Mouse (Mus musculus) frontal cortex, adult 2 months (tissue): Measurements from ENCODE around the gene Htr2b. TPM values are rescaled to one million over a fixed set of nuclear protein-coding genes. Genes with fewer than 3 reads are reported as not detected.
A peak's percentile ranks its signal among the peaks of the same experiment; 100 is the strongest.

ENCODE experiments used
- DNase-seq, 2 experiments: peaks; one replicate each; pipeline ENCODE4 v3.0.0; 2022; ENCODE audit warnings: low spot score in 1 of 2; ENCODE audit errors: extremely low spot score in 1 of 2
- polyA plus RNA-seq: library from polyadenylated mRNA; depleted of rRNA; stranded (reverse); fragments of >200 nt; gene quantifications from 2 replicates; pipeline ENCODE4 v1.2.3, GENCODE M21; 2012; rRNA removed

The Htr2b gene
- 0.04 and 0.11 TPM in 2 replicates for polyA plus RNA-seq

- peak in 1 of 2 experiments; percentile 56 for DNase-seq
These were observed at the start of gene Htr2b for GRCm38 (mm10) chr1:86111779-86112178. Htr2b (minus strand) TSS chr1:86111970.

- DNase-seq = no peak
These were observed 49.3 kb upstream of the Htr2b start for GRCm38 (mm10) chr1:86161061-86161460.

- DNase-seq = no peak
These were observed 48.7 kb upstream of the Htr2b start for GRCm38 (mm10) chr1:86160479-86160878.

GRCm38 (mm10) chr1:86160059-86160458 lies 48.3 kb upstream of the Htr2b start:
- no peak for DNase-seq

- no peak for DNase-seq
These were observed 44.8 kb upstream of the Htr2b start for GRCm38 (mm10) chr1:86156595-86156994.

- no peak for DNase-seq
These were observed 44.3 kb upstream of the Htr2b start for GRCm38 (mm10) chr1:86156075-86156474.

- DNase-seq = no peak
These were observed 43.0 kb upstream of the Htr2b start for GRCm38 (mm10) chr1:86154824-86155164.

- DNase-seq = peak; percentile 95 to 97
These were observed 42.5 kb upstream of the Htr2b start, which contains the start of gene Armc9 for GRCm38 (mm10) chr1:86154133-86154823. Armc9 (plus strand) TSS chr1:86154780.

GRCm38 (mm10) chr1:86152618-86153017 lies 40.8 kb upstream of the Htr2b start:
- no peak for DNase-seq

GRCm38 (mm10) chr1:86151376-86151775 lies 39.6 kb upstream of the Htr2b start:
- no peak for DNase-seq

- no peak for DNase-seq
These were observed 39.2 kb upstream of the Htr2b start for GRCm38 (mm10) chr1:86150929-86151328.

- peak in 1 of 2 experiments; percentile 34 for DNase-seq
These were observed 36.4 kb upstream of the Htr2b start for GRCm38 (mm10) chr1:86148161-86148560.

GRCm38 (mm10) chr1:86147557-86147956 lies 35.8 kb upstream of the Htr2b start:
- DNase-seq = no peak

- no peak for DNase-seq
These were observed 34.5 kb upstream of the Htr2b start for GRCm38 (mm10) chr1:86146293-86146692.

GRCm38 (mm10) chr1:86144001-86144944 lies 32.5 kb upstream of the Htr2b start:
- DNase-seq = no peak

GRCm38 (mm10) chr1:86143165-86143564 lies 31.4 kb upstream of the Htr2b start:
- DNase-seq = no peak

- no peak for DNase-seq
These were observed 29.3 kb upstream of the Htr2b start for GRCm38 (mm10) chr1:86141081-86141480.

GRCm38 (mm10) chr1:86135315-86135714 lies 23.5 kb upstream of the Htr2b start:
- DNase-seq = no peak

- DNase-seq = no peak
These were observed 21.6 kb upstream of the Htr2b start, which contains the start of gene Gm21972 for GRCm38 (mm10) chr1:86133337-86133736. Gm21972 (plus strand) TSS chr1:86133637.

GRCm38 (mm10) chr1:86126036-86126435 lies 14.3 kb upstream of the Htr2b start:
- no peak for DNase-seq

- no peak for DNase-seq
These were observed 7.8 kb upstream of the Htr2b start for GRCm38 (mm10) chr1:86119549-86119948.

GRCm38 (mm10) chr1:86114141-86114540 lies 2.4 kb upstream of the Htr2b start:
- DNase-seq = no peak
